Mouse (Mus musculus): ENCODE data around the gene Chd2. TPM values are rescaled to one million over a fixed set of nuclear protein-coding genes. Genes with fewer than 3 reads are reported as not detected.

Gene Chd2
- total RNA-seq, 2 experiments from 2014 or later, result 35.8 to 59.8 TPM

GRCm38 (mm10) chr7:73392359-73392758 is 149.3 kb downstream of the Chd2 start:
- intact Hi-C loops (cut with DNase I), result no loop called here

GRCm38 (mm10) chr7:73391518-73392321 is 149.9 kb downstream of the Chd2 start:
- intact Hi-C loops (cut with DNase I), result no loop called here
- peak in 1 of 2 experiments; percentile 34 for DNase-seq (ENCODE audit: low spot score in 2 of 2)

More at GRCm38 (mm10) chr7:73392359-73392758, 149.3 kb downstream of the Chd2 start:
- DNase-seq (ENCODE audit: low spot score in 2 of 2), result no peak

GRCm38 (mm10) chr7:73391002-73391517 is 150.6 kb downstream of the Chd2 start:
- DNase-seq (ENCODE audit: low spot score in 2 of 2), result peak; percentile 73 to 81
- intact Hi-C loops (cut with DNase I), result no loop called here

- no peak for DNase-seq (ENCODE audit: low spot score in 2 of 2)
- intact Hi-C loops (cut with DNase I), result no loop called here
Measured at GRCm38 (mm10) chr7:73390426-73391001, 151.1 kb downstream of the Chd2 start.

GRCm38 (mm10) chr7:73389871-73390294 is 151.7 kb downstream of the Chd2 start:
- no peak for DNase-seq (ENCODE audit: low spot score in 2 of 2)
- intact Hi-C loops (cut with DNase I), result no loop called here

- DNase-seq (ENCODE audit: low spot score in 2 of 2), result no peak
- intact Hi-C loops (cut with DNase I), result no loop called here
Measured at GRCm38 (mm10) chr7:73389419-73389818, 152.2 kb downstream of the Chd2 start.

- intact Hi-C loops (cut with DNase I), result no loop called here
- no peak for DNase-seq (ENCODE audit: low spot score in 2 of 2)
Measured at GRCm38 (mm10) chr7:73388866-73389265, 152.8 kb downstream of the Chd2 start.

GRCm38 (mm10) chr7:73382843-73383242 is 158.8 kb downstream of the Chd2 start:
- intact Hi-C loops (cut with DNase I), result no loop called here
- no peak for DNase-seq (ENCODE audit: low spot score in 2 of 2)

GRCm38 (mm10) chr7:73378034-73378433 is 163.6 kb downstream of the Chd2 start:
- DNase-seq (ENCODE audit: low spot score in 2 of 2), result no peak
- intact Hi-C loops (cut with DNase I), result loop anchor here (5.0 to 10.0 kb wide), 5 partner anchors 44 to 786 kb away; no protein-coding TSS in a partner anchor

- intact Hi-C loops (cut with DNase I), result loop anchor here (2.0 to 10.0 kb wide), 7 partner anchors 45 to 977 kb away; no protein-coding TSS in a partner anchor
- DNase-seq (ENCODE audit: low spot score in 2 of 2), result no peak
Measured at GRCm38 (mm10) chr7:73377307-73377706, 164.3 kb downstream of the Chd2 start.

Other genes starting within 250 kb of the Chd2 start
- 10 to 100 TPM; 59.0 to 64.1 TPM for gene Rgma, start 166.3 kb downstream of the Chd2 start, total RNA-seq (2021)
- 10 to 100 TPM; 36.0 to 36.1 TPM for gene Fam174b, start 198.5 kb upstream of the Chd2 start, total RNA-seq (2021)

All from left cerebral cortex, postnatal 36 days (tissue).